Mouse (Mus musculus) heart, postnatal 0 days (tissue): ENCODE data around the gene Alyref. TPM values are rescaled to one million over a fixed set of nuclear protein-coding genes. Genes with fewer than 3 reads are reported as not detected.

Source experiments
- ATAC-seq: fragments of 200-750 bp; cut with Nextera tagmentation; 2 replicates; pipeline ENCODE4 v1.8.0; 2017; ENCODE audit warnings: low read depth, moderate number of reproducible peaks, moderate library complexity; ENCODE audit not compliant: insufficient read depth
- DNase-seq: peaks from one replicate; pipeline ENCODE4 v3.0.0-alpha.2; 2016; ENCODE audit warnings: low spot score
- H3K27ac ChIP-seq: fragments of 300-500 bp; sonication (generic); 2 replicates; pipeline ENCODE4 v1.5.1; 2014; ENCODE audit warnings: low read depth, mild to moderate bottlenecking
- H3K27me3 ChIP-seq: fragments of 300-500 bp; sonication (generic); 2 replicates; pipeline ENCODE4 v1.6.1; 2014; ENCODE audit warnings: low read length, mixed read lengths; ENCODE audit not compliant: control insufficient read depth, insufficient read depth
- H3K36me3 ChIP-seq: fragments of 300-500 bp; sonication (generic); replicated peaks from 2 replicates; pipeline ENCODE4 v1.6.1; 2014; ENCODE audit warnings: low read length, mixed read lengths; ENCODE audit not compliant: control insufficient read depth, insufficient read depth
- H3K4me1 ChIP-seq: fragments of 300-500 bp; sonication (generic); 2 replicates; pipeline ENCODE4 v1.6.1; 2014; ENCODE audit warnings: antibody characterized with exemption; ENCODE audit not compliant: control insufficient read depth, insufficient read depth
- H3K4me2 ChIP-seq: fragments of 300-500 bp; sonication (generic); 2 replicates; pipeline ENCODE4 v1.6.1; 2014; ENCODE audit warnings: low read depth, mild to moderate bottlenecking, low read length, moderate library complexity
- H3K4me3 ChIP-seq: fragments of 300-500 bp; sonication (generic); 2 replicates; pipeline ENCODE4 v1.5.1; 2014; ENCODE audit warnings: low read depth, low read length
- H3K9ac ChIP-seq: fragments of 300-500 bp; sonication (generic); replicated peaks from 2 replicates; pipeline ENCODE4 v1.6.1; 2014; ENCODE audit warnings: low read depth, low read length, mixed read lengths
- H3K9me3 ChIP-seq: fragments of 300-500 bp; sonication (generic); replicated peaks from 2 replicates; pipeline ENCODE4 v1.6.1; 2016; ENCODE audit warnings: low read length; ENCODE audit not compliant: control insufficient read depth
- CTCF ChIP-seq: IDR thresholded peaks from 2 replicates; pipeline ENCODE4 v1.5.1; 2016; ENCODE audit warnings: antibody characterized with exemption, control low read depth, low read depth
- EP300 ChIP-seq: IDR thresholded peaks from 2 replicates; pipeline ENCODE4 v1.6.1; 2016; ENCODE audit warnings: antibody characterized with exemption, low read depth
- WGBS: fragments of 180-500 bp; shearing (Covaris S2); extraction: QIAGEN DNeasy Blood & Tissue Kit; methylation state at CpG from one replicate; pipeline ENCODE4 v1.1.7; 2014; 5-methylcytosine and 5-hydroxymethylcytosine counted together
- polyA plus RNA-seq: library from polyadenylated mRNA; unstranded; fragments of >200 nt; fragmentation: Nextera tagmentation; extraction: Ambion mirVana; gene quantifications from 2 replicates; pipeline ENCODE4 v1.2.1, GENCODE M21; 2015
- total RNA-seq: library from RNA; depleted of rRNA; stranded (reverse); fragments of >200 nt; gene quantifications from 2 replicates; pipeline ENCODE4 v1.2.3, GENCODE M21; 2014; ENCODE audit warnings: low replicate concordance; rRNA removed

Alyref gene
- total RNA-seq (104 and 132 TPM in 2 replicates), polyA plus RNA-seq (147 and 155 TPM in 2 replicates)

- peaks cover 12% of the 10 kb centered on the region for H3K4me1 ChIP-seq
- H3K36me3 ChIP-seq = peaks cover 59% of the 10 kb centered on the region
- no peaks in the 10 kb centered on the region for H3K27me3 ChIP-seq
- peak; percentile 97 for ATAC-seq
- TF ChIP-seq EP300 (peak; percentile 82; the same call in 1 of the 2 replicates), CTCF (no peak)
- WGBS = under 1% methylated on average over 87 of the region's 88 CpGs
- peak; percentile 94 for DNase-seq
- peak within 1 kb of the TSS; percentile 97 for H3K9ac ChIP-seq
- peak within 1 kb of the TSS; percentile 89 for H3K4me3 ChIP-seq
- H3K4me2 ChIP-seq = peak within 1 kb of the TSS; percentile 92
- H3K27ac ChIP-seq = peak within 1 kb of the TSS; percentile 90
- no peaks in the 10 kb centered on the region for H3K9me3 ChIP-seq
Observed at GRCm38 (mm10) chr11:120598283-120598989, at the start of gene Alyref, which contains the start of gene Anapc11. TSS of gene Alyref (minus strand) at chr11:120598365. TSS of gene Anapc11 (plus strand) at chr11:120598421.

GRCm38 (mm10) chr11:120647047-120647830 lies 49.1 kb upstream of the Alyref start:
- H3K4me2 ChIP-seq = peak overlapping the region; percentile 78
- DNase-seq = no peak
- 60% methylated on average over 35 of the region's 35 CpGs for WGBS
- H3K27ac ChIP-seq = peak overlapping the region; percentile 97
- no peaks in the 10 kb centered on the region for H3K36me3 ChIP-seq
- no peak for ATAC-seq
- H3K4me3 ChIP-seq = peak overlapping the region; percentile 58
- TF ChIP-seq EP300 = no peak
- no peak for TF ChIP-seq CTCF
- H3K4me1 ChIP-seq = peaks cover 23% of the 10 kb centered on the region
- H3K27me3 ChIP-seq = no peaks in the 10 kb centered on the region
- no peaks in the 10 kb centered on the region for H3K9me3 ChIP-seq
- peak overlapping the region; percentile 79 for H3K9ac ChIP-seq

- Histone ChIP-seq H3K4me3 (peak within 1 kb of the TSS; percentile 52), H3K36me3 (no peaks in the 10 kb centered on the region), H3K27me3 (no peaks in the 10 kb centered on the region), H3K9ac (peak within 1 kb of the TSS; percentile 62), H3K27ac (no peak within 1 kb of the TSS), H3K4me2 (peak within 1 kb of the TSS; percentile 95), H3K4me1 (peaks cover 23% of the 10 kb centered on the region), H3K9me3 (no peaks in the 10 kb centered on the region)
- 0% methylated on average over 15 of the region's 15 CpGs for WGBS
- ATAC-seq = peak; percentile 91
- DNase-seq = peak; percentile 91
- TF ChIP-seq CTCF (no peak), EP300 (no peak)
Observed at GRCm38 (mm10) chr11:120643601-120643987, 45.4 kb upstream of the Alyref start, which contains the start of gene Pycr1. TSS of gene Pycr1 (minus strand) at chr11:120643769.

GRCm38 (mm10) chr11:120642939-120643600 lies 44.9 kb upstream of the Alyref start:
- ATAC-seq = 0 out of 2 replicates have a peak, but pooled peaks have one; percentile 10

GRCm38 (mm10) chr11:120641869-120642268 lies 43.7 kb upstream of the Alyref start:
- Histone ChIP-seq H3K4me2 (no peak overlapping the region), H3K27ac (no peak overlapping the region)

More at GRCm38 (mm10) chr11:120642939-120643600, 44.9 kb upstream of the Alyref start:
- Histone ChIP-seq H3K27ac (no peak overlapping the region), H3K4me1 (peaks cover 23% of the 10 kb centered on the region), H3K4me3 (peak overlapping the region; percentile 52), H3K9me3 (no peaks in the 10 kb centered on the region), H3K9ac (peak overlapping the region; percentile 62), H3K36me3 (no peaks in the 10 kb centered on the region), H3K27me3 (no peaks in the 10 kb centered on the region), H3K4me2 (peak overlapping the region; percentile 95)
- 1% methylated on average over 18 of the region's 18 CpGs for WGBS
- TF ChIP-seq CTCF (no peak), EP300 (no peak)
- DNase-seq = no peak

More at GRCm38 (mm10) chr11:120641869-120642268, 43.7 kb upstream of the Alyref start:
- Histone ChIP-seq H3K27me3 (no peaks in the 10 kb centered on the region), H3K36me3 (no peaks in the 10 kb centered on the region), H3K9ac (no peak overlapping the region), H3K4me1 (peaks cover 20% of the 10 kb centered on the region), H3K4me3 (no peak overlapping the region), H3K9me3 (no peaks in the 10 kb centered on the region)
- TF ChIP-seq EP300 = no peak
- no peak for TF ChIP-seq CTCF
- DNase-seq (no peak), ATAC-seq (no peak)
- WGBS = 84% methylated on average over 8 of the region's 8 CpGs
